Mouse (Mus musculus): ENCODE measurements around the gene Litaf. TPM values are rescaled to one million over a fixed set of nuclear protein-coding genes. Genes with fewer than 3 reads are reported as not detected.

Gene Litaf
- total RNA-seq (2021): 10 to 100 TPM in 1 of 2 experiments, 1 to 10 TPM in 1; 10.0 to 10.1 TPM
- long read RNA-seq, experiment 1, transcript Litaf-201 (4 exons, 2,235 nt): major isoform, 6 of 7 reads
- long read RNA-seq, experiment 1, partial matches to known transcripts: 1 of 7 reads
- long read RNA-seq, experiment 1, other reads (novel, unspliced or antisense): 0 of 7 reads
- long read RNA-seq, experiment 2, transcript Litaf-201 (4 exons, 2,235 nt): major isoform, 6 of 7 reads
- long read RNA-seq, experiment 2, partial matches to known transcripts: 1 of 7 reads
- long read RNA-seq, experiment 2, other reads (novel, unspliced or antisense): 0 of 7 reads

- peak; percentile 98 for DNase-seq
Measured at GRCm38 (mm10) chr16:11066029-11066832, at the start of gene Litaf. Gene Litaf (minus strand): TSS chr16:11066157.

- DNase-seq: no peak
Measured at GRCm38 (mm10) chr16:11109198-11109740, 43.3 kb upstream of the Litaf start.

GRCm38 (mm10) chr16:11104905-11105304, 38.9 kb upstream of the Litaf start:
- DNase-seq: no peak

GRCm38 (mm10) chr16:11097301-11097700, 31.3 kb upstream of the Litaf start:
- no peak for DNase-seq

GRCm38 (mm10) chr16:11093717-11094386, 27.9 kb upstream of the Litaf start:
- no peak for DNase-seq

- DNase-seq: no peak
Measured at GRCm38 (mm10) chr16:11092523-11092922, 26.6 kb upstream of the Litaf start.

GRCm38 (mm10) chr16:11092061-11092460, 26.1 kb upstream of the Litaf start:
- no peak for DNase-seq

- no peak for DNase-seq
Measured at GRCm38 (mm10) chr16:11090836-11091570, 25.0 kb upstream of the Litaf start.

GRCm38 (mm10) chr16:11086856-11087588, 21.1 kb upstream of the Litaf start:
- DNase-seq: no peak

- DNase-seq: no peak
Measured at GRCm38 (mm10) chr16:11086299-11086698, 20.3 kb upstream of the Litaf start.

GRCm38 (mm10) chr16:11084181-11084580, 18.2 kb upstream of the Litaf start:
- DNase-seq: no peak

- DNase-seq: no peak
Measured at GRCm38 (mm10) chr16:11078216-11078869, 12.4 kb upstream of the Litaf start.

- DNase-seq: no peak
Measured at GRCm38 (mm10) chr16:11077601-11078201, 11.7 kb upstream of the Litaf start.

- no peak for DNase-seq
Measured at GRCm38 (mm10) chr16:11073060-11073459, 7.1 kb upstream of the Litaf start.

- no peak for DNase-seq
Measured at GRCm38 (mm10) chr16:11072454-11072853, 6.5 kb upstream of the Litaf start.

GRCm38 (mm10) chr16:11071887-11072286, 5.9 kb upstream of the Litaf start:
- no peak for DNase-seq

GRCm38 (mm10) chr16:11071176-11071575, 5.2 kb upstream of the Litaf start:
- peak; percentile 61 for DNase-seq

GRCm38 (mm10) chr16:11069710-11070420, 3.9 kb upstream of the Litaf start:
- peak; percentile 27 for DNase-seq

GRCm38 (mm10) chr16:11069271-11069670, 3.3 kb upstream of the Litaf start:
- DNase-seq: no peak
